Mouse (Mus musculus) neural tube, embryonic 13.5 days (tissue): ENCODE measurements around the gene Zfp638. TPM values are rescaled to one million over a fixed set of nuclear protein-coding genes. Genes with fewer than 3 reads are reported as not detected.
"Not testable (repeated sequence)": the region's sequence is repeated elsewhere in the genome, so short reads cannot be mapped to it uniquely, and the experiment has no call there.

ENCODE experiments used
- ATAC-seq: fragments of 200-750 bp; cut with Nextera tagmentation; 2 replicates; pipeline ENCODE4 v1.8.0; 2017; ENCODE audit warnings: low read depth, mild to moderate bottlenecking, moderate TSS enrichment, moderate library complexity
- H3K27ac ChIP-seq: fragments of 300-500 bp; sonication (generic); replicated peaks from 2 replicates; pipeline ENCODE4 v1.5.1; 2015; ENCODE audit warnings: moderate library complexity, mild to moderate bottlenecking, inconsistent platforms
- H3K27me3 ChIP-seq: fragments of 300-500 bp; sonication (generic); 2 replicates; pipeline ENCODE4 v1.6.1; 2015; ENCODE audit warnings: mild to moderate bottlenecking, inconsistent platforms
- H3K36me3 ChIP-seq: fragments of 300-500 bp; sonication (generic); 2 replicates; pipeline ENCODE4 v1.6.1; 2015; ENCODE audit warnings: mild to moderate bottlenecking, inconsistent platforms
- H3K4me1 ChIP-seq: fragments of 300-500 bp; sonication (generic); replicated peaks from 2 replicates; pipeline ENCODE4 v1.6.1; 2015; ENCODE audit warnings: inconsistent platforms
- H3K4me2 ChIP-seq: fragments of 300-500 bp; sonication (generic); 2 replicates; pipeline ENCODE4 v1.6.1; 2015; ENCODE audit warnings: inconsistent platforms, mild to moderate bottlenecking, moderate library complexity
- H3K4me3 ChIP-seq: fragments of 300-500 bp; sonication (generic); 2 replicates; pipeline ENCODE4 v1.5.1; 2015; ENCODE audit warnings: mild to moderate bottlenecking, inconsistent platforms
- H3K9ac ChIP-seq: fragments of 300-500 bp; sonication (generic); 2 replicates; pipeline ENCODE4 v1.6.1; 2015; ENCODE audit warnings: moderate library complexity, mild to moderate bottlenecking, inconsistent platforms
- H3K9me3 ChIP-seq: fragments of 300-500 bp; sonication (generic); 2 replicates; pipeline ENCODE4 v1.6.1; 2016; ENCODE audit warnings: inconsistent platforms
- WGBS: fragments of 180-500 bp; shearing (Covaris S2); methylation state at CpG from one replicate; pipeline ENCODE4 v1.1.7; 2015; 5-methylcytosine and 5-hydroxymethylcytosine counted together
- polyA plus RNA-seq: library from polyadenylated mRNA; unstranded; fragments of >200 nt; fragmentation: Nextera tagmentation; extraction: Ambion mirVana; gene quantifications from 2 replicates; pipeline ENCODE4 v1.2.1, GENCODE M21; 2015

Zfp638 gene
- polyA plus RNA-seq, 1 experiment from 2014 or later = 77.2 TPM

GRCm38 (mm10) chr6:83942806-83943205 is 75.9 kb downstream of the Zfp638 start:
- Histone ChIP-seq H3K4me1 (no peaks in the 10 kb centered on the region), H3K9ac (no peak overlapping the region), H3K4me2 (no peak overlapping the region), H3K9me3 (no peaks in the 10 kb centered on the region), H3K27me3 (no peaks in the 10 kb centered on the region), H3K36me3 (peaks cover 48% of the 10 kb centered on the region), H3K27ac (no peak overlapping the region), H3K4me3 (no peak overlapping the region)
- ATAC-seq = no peak
- WGBS = 94% methylated on average over 13 of the region's 13 CpGs

GRCm38 (mm10) chr6:83953603-83954002 is 86.7 kb downstream of the Zfp638 start:
- no peak overlapping the region for H3K4me3 ChIP-seq
- H3K4me1 ChIP-seq = no peaks in the 10 kb centered on the region
- ATAC-seq = no peak
- no peak overlapping the region for H3K9ac ChIP-seq
- no peaks in the 10 kb centered on the region for H3K27me3 ChIP-seq
- H3K9me3 ChIP-seq = no peaks in the 10 kb centered on the region
- H3K4me2 ChIP-seq = no peak overlapping the region
- no peak overlapping the region for H3K27ac ChIP-seq
- H3K36me3 ChIP-seq = peaks cover 47% of the 10 kb centered on the region

- Histone ChIP-seq H3K9ac (no peak overlapping the region), H3K27ac (no peak overlapping the region), H3K4me2 (no peak overlapping the region), H3K4me1 (no peaks in the 10 kb centered on the region), H3K36me3 (peaks cover 67% of the 10 kb centered on the region), H3K27me3 (no peaks in the 10 kb centered on the region), H3K4me3 (no peak overlapping the region), H3K9me3 (no peaks in the 10 kb centered on the region)
- WGBS = 95% methylated on average over 5 of the region's 5 CpGs
- ATAC-seq = no peak
Observed at GRCm38 (mm10) chr6:83987642-83988041, 120.7 kb downstream of the Zfp638 start.

- Histone ChIP-seq H3K9me3 (no peaks in the 10 kb centered on the region), H3K9ac (no peak overlapping the region), H3K27me3 (no peaks in the 10 kb centered on the region), H3K4me1 (no peaks in the 10 kb centered on the region), H3K27ac (no peak overlapping the region), H3K4me2 (no peak overlapping the region), H3K4me3 (no peak overlapping the region), H3K36me3 (peaks cover 28% of the 10 kb centered on the region)
- no peak for ATAC-seq
- WGBS = 83% methylated on average over 1 of the region's 1 CpGs
Observed at GRCm38 (mm10) chr6:84002716-84003115, 135.8 kb downstream of the Zfp638 start.

GRCm38 (mm10) chr6:84004295-84004694 is 137.4 kb downstream of the Zfp638 start:
- no peak overlapping the region for H3K4me2 ChIP-seq
- H3K27me3 ChIP-seq = peaks cover 11% of the 10 kb centered on the region
- no peak overlapping the region for H3K27ac ChIP-seq
- no peak overlapping the region for H3K9ac ChIP-seq
- peaks cover 11% of the 10 kb centered on the region for H3K4me1 ChIP-seq
- H3K4me3 ChIP-seq = no peak overlapping the region
- peaks cover 12% of the 10 kb centered on the region for H3K36me3 ChIP-seq
- no peak for ATAC-seq
- 91% methylated on average over 4 of the region's 4 CpGs for WGBS
- H3K9me3 ChIP-seq = no peaks in the 10 kb centered on the region

GRCm38 (mm10) chr6:84008363-84009171 is 141.7 kb downstream of the Zfp638 start, which contains the start of gene Dysf:
Gene Dysf (plus strand): TSS chr6:84008590.
- Histone ChIP-seq H3K27me3 (peaks cover 18% of the 10 kb centered on the region), H3K4me2 (peak within 1 kb of the TSS; percentile 83), H3K36me3 (no peaks in the 10 kb centered on the region), H3K9ac (peak within 1 kb of the TSS; percentile 63), H3K4me3 (peak within 1 kb of the TSS; percentile 40), H3K9me3 (no peaks in the 10 kb centered on the region), H3K4me1 (peaks cover 32% of the 10 kb centered on the region), H3K27ac (peak within 1 kb of the TSS; percentile 39; the same call in 1 of the 2 replicates)
- ATAC-seq = peak; percentile 46
- WGBS = under 1% methylated on average over 41 of the region's 41 CpGs

- peak overlapping the region; percentile 63 for H3K9ac ChIP-seq
- 24% methylated on average over 8 of the region's 8 CpGs for WGBS
- peak overlapping the region; percentile 40 for H3K4me3 ChIP-seq
- no peaks in the 10 kb centered on the region for H3K9me3 ChIP-seq
- H3K27me3 ChIP-seq = peaks cover 18% of the 10 kb centered on the region
- H3K4me1 ChIP-seq = peaks cover 32% of the 10 kb centered on the region
- 0 out of 2 replicates have a peak, but pooled peaks have one; percentile 3 for ATAC-seq
- no peaks in the 10 kb centered on the region for H3K36me3 ChIP-seq
- peak overlapping the region; percentile 83 for H3K4me2 ChIP-seq
- peak overlapping the region; percentile 39 for H3K27ac ChIP-seq
Observed at GRCm38 (mm10) chr6:84009172-84009872, 142.4 kb downstream of the Zfp638 start.

GRCm38 (mm10) chr6:84009915-84010302 is 143.0 kb downstream of the Zfp638 start:
- Histone ChIP-seq H3K9ac (0 out of 2 replicates have a peak overlapping the region, but pooled peaks have one; percentile 13), H3K27ac (peak overlapping the region; percentile 39), H3K4me3 (no peak overlapping the region), H3K9me3 (no peaks in the 10 kb centered on the region), H3K4me2 (peak overlapping the region; percentile 83), H3K4me1 (peaks cover 32% of the 10 kb centered on the region), H3K27me3 (peaks cover 18% of the 10 kb centered on the region), H3K36me3 (no peaks in the 10 kb centered on the region)
- 25% methylated on average over 4 of the region's 4 CpGs for WGBS
- ATAC-seq = peak; percentile 72

GRCm38 (mm10) chr6:84010303-84011225 is 143.7 kb downstream of the Zfp638 start:
- H3K36me3 ChIP-seq = no peaks in the 10 kb centered on the region
- peaks cover 18% of the 10 kb centered on the region for H3K27me3 ChIP-seq
- ATAC-seq = peak; percentile 77
- no peak overlapping the region for H3K4me3 ChIP-seq
- H3K9me3 ChIP-seq = no peaks in the 10 kb centered on the region
- H3K27ac ChIP-seq = peak overlapping the region; percentile 75
- peak overlapping the region; percentile 83 for H3K4me2 ChIP-seq
- peaks cover 32% of the 10 kb centered on the region for H3K4me1 ChIP-seq
- no peak overlapping the region for H3K9ac ChIP-seq
- 29% methylated on average over 8 of the region's 8 CpGs for WGBS

- H3K4me1 ChIP-seq = peaks cover 25% of the 10 kb centered on the region
- not testable (repeated sequence) for H3K9ac ChIP-seq, H3K27ac ChIP-seq, H3K9me3 ChIP-seq, ATAC-seq, H3K36me3 ChIP-seq, H3K4me2 ChIP-seq, H3K4me3 ChIP-seq
- peaks cover 21% of the 10 kb centered on the region for H3K27me3 ChIP-seq
- WGBS = 55% methylated on average over 4 of the region's 4 CpGs
Observed at GRCm38 (mm10) chr6:84014961-84015683, 148.2 kb downstream of the Zfp638 start.

GRCm38 (mm10) chr6:84016851-84017250 is 149.9 kb downstream of the Zfp638 start:
- 87% methylated on average over 7 of the region's 7 CpGs for WGBS
- Histone ChIP-seq H3K27ac (no peak overlapping the region), H3K36me3 (no peaks in the 10 kb centered on the region), H3K9ac (no peak overlapping the region), H3K9me3 (no peaks in the 10 kb centered on the region), H3K27me3 (peaks cover 25% of the 10 kb centered on the region), H3K4me1 (peaks cover 14% of the 10 kb centered on the region), H3K4me3 (no peak overlapping the region), H3K4me2 (no peak overlapping the region)
- no peak for ATAC-seq
